Mouse (Mus musculus) gastrocnemius, postnatal 4 days (tissue): ENCODE results near the gene Vmn2r91. TPM values are rescaled to one million over a fixed set of nuclear protein-coding genes. Genes with fewer than 3 reads are reported as not detected.
"Not testable (repeated sequence)": the region's sequence is repeated elsewhere in the genome, so short reads cannot be mapped to it uniquely, and the experiment has no call there.

ENCODE experiments used
- DNase-seq, 2 experiments: peaks; one replicate each; pipeline ENCODE4 v3.0.0; 2021 to 2022; ENCODE audit warnings: low spot score in 2 of 2, mixed read lengths in 2 of 2
- long read RNA-seq, 2 experiments: library from polyadenylated mRNA; stranded (forward); transcript quantifications; one replicate each; pipeline ENCODE4 v2.0.0; 2021
- total RNA-seq, 2 experiments: library from RNA; stranded (reverse); gene quantifications; 2 replicates each; pipeline ENCODE4 v1.2.3; 2021

The Vmn2r91 gene
- not detected for total RNA-seq
- long read RNA-seq, experiment 1, result 0 reads
- long read RNA-seq, experiment 2, result 0 reads

- not testable (repeated sequence) for DNase-seq
These were observed at the start of gene Vmn2r91 for GRCm38 (mm10) chr17:18084716-18085115. Vmn2r91 (plus strand) TSS chr17:18085016.

- DNase-seq, result no peak
These were observed 35.7 kb upstream of the Vmn2r91 start, which contains the start of gene Vmn2r124 for GRCm38 (mm10) chr17:18049124-18049523. Vmn2r124 (plus strand) TSS chr17:18049424.

- DNase-seq, result not testable (repeated sequence)
These were observed 10.8 kb downstream of the Vmn2r91 start for GRCm38 (mm10) chr17:18095626-18096025.

- not testable (repeated sequence) for DNase-seq
These were observed 17.4 kb downstream of the Vmn2r91 start for GRCm38 (mm10) chr17:18102265-18102664.

- not testable (repeated sequence) for DNase-seq
These were observed 66.8 kb downstream of the Vmn2r91 start, which contains the start of gene Vmn2r92 for GRCm38 (mm10) chr17:18151587-18151986. Vmn2r92 (plus strand) TSS chr17:18151887.

- not testable (repeated sequence) for DNase-seq
These were observed 76.4 kb downstream of the Vmn2r91 start for GRCm38 (mm10) chr17:18161194-18161593.

Other genes starting within 250 kb of the Vmn2r91 start
- under 1 TPM; 0.18 to 0.69 TPM for gene Has1, start 229.8 kb upstream of the Vmn2r91 start, total RNA-seq
- under 1 TPM; 0.20 to 0.26 TPM for gene Fpr1, start 201.1 kb upstream of the Vmn2r91 start, total RNA-seq
- under 1 TPM in 1 of 2 experiments, not detected in 1; 0.98 TPM for gene Fpr2, start 197.2 kb upstream of the Vmn2r91 start, total RNA-seq
- gene Fpr3, start 197.2 kb upstream of the Vmn2r91 start, total RNA-seq, result not detected
- not detected for gene Fpr-rs4, start 63.3 kb upstream of the Vmn2r91 start, total RNA-seq
- not detected for gene Vmn2r124, start 35.6 kb upstream of the Vmn2r91 start, total RNA-seq
- not detected for gene Vmn2r92, start 66.9 kb downstream of the Vmn2r91 start, total RNA-seq
- gene Vmn2r94, start 192.7 kb downstream of the Vmn2r91 start, total RNA-seq, result not detected
- not detected for gene Vmn2r93, start 213.1 kb downstream of the Vmn2r91 start, total RNA-seq